Mouse (Mus musculus) brain, embryonic 14.5 days (tissue): ENCODE data around the gene Gm49358. TPM values are rescaled to one million over a fixed set of nuclear protein-coding genes. Genes with fewer than 3 reads are reported as not detected.
A peak's percentile ranks its signal among the peaks of the same experiment; 100 is the strongest.

Experiments used
- DNase-seq: peaks from one replicate; pipeline ENCODE4 v3.0.0-alpha.2; 2011; ENCODE audit warnings: low read depth
- CTCF ChIP-seq: fragments of 200-500 bp; IDR thresholded peaks from 2 replicates; pipeline ENCODE4 v1.5.1; 2012; ENCODE audit warnings: inconsistent platforms, mild to moderate bottlenecking, moderate library complexity, borderline replicate concordance; ENCODE audit not compliant: insufficient read depth, insufficient read length; ENCODE audit errors: extremely low read depth
- POLR2A ChIP-seq: fragments of 200-500 bp; IDR thresholded peaks from 2 replicates; pipeline ENCODE4 v1.6.1; 2012; ENCODE audit warnings: mild to moderate bottlenecking, inconsistent platforms, borderline replicate concordance; ENCODE audit not compliant: poor library complexity, insufficient read depth, insufficient read length, severe bottlenecking; ENCODE audit errors: extremely low read depth
- polyA plus RNA-seq: library from polyadenylated mRNA; depleted of rRNA; stranded (reverse); fragments of >200 nt; gene quantifications from 2 replicates; pipeline ENCODE4 v1.2.3, GENCODE M21; 2012

The Gm49358 gene
- polyA plus RNA-seq, 1 experiment = not detected

GRCm38 (mm10) chr10:86761236-86761635 lies 2.5 kb upstream of the Gm49358 start:
- TF ChIP-seq CTCF = no peak
- TF ChIP-seq POLR2A = no peak
- no peak for DNase-seq

DNA sequence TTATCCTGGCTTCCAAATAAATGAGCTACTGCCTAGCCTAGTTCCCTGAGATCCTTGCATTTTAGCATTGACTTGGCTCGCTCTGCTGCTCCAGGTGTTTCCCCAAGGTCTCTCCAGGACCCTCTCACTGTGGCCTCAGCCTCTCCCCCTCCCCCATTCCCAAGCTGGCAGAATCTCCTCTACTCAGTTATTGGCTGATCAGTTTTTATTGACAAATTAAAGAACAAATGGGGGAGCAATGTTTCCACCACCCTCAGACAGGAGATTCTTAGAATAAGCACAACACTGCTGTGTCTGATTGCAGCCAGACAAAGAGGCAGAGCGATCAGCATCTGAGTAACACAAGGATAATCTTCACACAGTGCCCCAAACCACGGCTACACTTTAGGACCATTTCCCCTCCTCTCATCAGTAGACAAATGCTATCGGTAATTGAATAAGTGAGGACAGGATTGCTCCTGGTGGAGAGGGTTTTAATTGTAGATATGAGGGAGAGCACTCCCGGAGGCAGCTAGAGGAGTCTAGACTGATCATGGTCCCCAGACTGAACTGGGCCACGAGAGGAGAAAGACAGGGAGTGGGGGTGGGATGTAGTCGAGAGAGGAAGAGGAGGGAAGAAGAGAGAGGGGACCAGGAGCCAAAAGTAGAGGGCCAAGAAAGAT lies 1.9 kb upstream of the Gm49358 start:
- DNase-seq = peak; percentile 71
- no peak for TF ChIP-seq CTCF
- TF ChIP-seq POLR2A = no peak

- TF ChIP-seq POLR2A (no peak), CTCF (no peak)
- no peak for DNase-seq
These were observed 1.4 kb upstream of the Gm49358 start for GRCm38 (mm10) chr10:86762384-86762730.

DNA sequence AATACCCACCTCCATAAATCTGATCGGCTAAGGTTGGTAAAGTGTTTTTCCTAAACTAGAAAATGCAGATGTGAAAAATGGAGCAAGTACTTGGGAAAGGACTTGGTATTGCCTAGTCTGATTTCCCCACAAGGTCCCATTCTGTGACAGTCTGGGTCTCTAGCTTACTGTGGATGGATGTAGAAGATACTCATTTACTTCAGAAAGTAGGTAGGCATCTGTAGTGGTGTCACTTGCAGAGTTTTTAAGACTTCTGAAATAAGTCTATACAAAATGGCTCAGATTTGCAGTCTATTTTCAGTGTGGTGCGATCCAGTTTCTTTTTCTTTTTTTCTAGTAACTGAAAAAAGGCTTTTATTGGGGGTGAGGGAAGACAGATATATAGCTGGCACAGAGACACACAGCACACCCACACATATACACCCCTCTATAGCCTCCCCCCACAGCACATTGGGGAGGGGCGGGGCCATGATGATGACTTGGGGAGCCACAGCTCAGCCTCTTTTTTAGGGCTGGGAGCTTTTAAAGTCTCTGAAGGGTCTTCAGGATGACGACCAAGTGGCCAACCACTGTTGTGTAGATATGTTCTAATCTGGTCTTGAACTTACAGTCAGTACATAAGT lies 1.7 kb downstream of the Gm49358 start:
- TF ChIP-seq POLR2A (no peak), CTCF (no peak)
- DNase-seq = no peak

DNA sequence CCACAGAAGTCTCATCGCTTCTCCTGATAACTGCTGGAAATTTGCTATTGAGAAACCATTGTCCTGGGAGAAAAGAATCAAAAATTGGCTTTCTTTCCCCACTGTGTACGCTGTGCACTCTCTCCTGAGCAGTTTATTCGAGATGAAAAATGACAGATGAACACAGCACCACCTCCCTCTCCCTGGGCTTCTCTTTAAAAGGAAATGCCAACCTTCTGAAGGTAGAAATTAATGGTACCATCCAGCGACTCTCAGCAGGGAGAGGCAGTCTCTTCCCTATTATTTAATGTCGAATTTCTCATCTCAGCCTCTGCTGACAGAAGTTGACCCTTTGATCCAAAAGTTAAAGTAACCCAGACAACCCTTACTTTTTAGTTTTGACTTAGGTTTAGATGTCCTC lies 5.4 kb downstream of the Gm49358 start:
- TF ChIP-seq POLR2A = no peak
- TF ChIP-seq CTCF = no peak
- DNase-seq = no peak

- peak; percentile 80 for DNase-seq
- TF ChIP-seq POLR2A (no peak), CTCF (no peak)
These were observed 6.0 kb downstream of the Gm49358 start for GRCm38 (mm10) chr10:86769797-86770196.

- DNase-seq = no peak
- TF ChIP-seq CTCF = no peak
These were observed 7.9 kb downstream of the Gm49358 start for GRCm38 (mm10) chr10:86771701-86772100.

- DNase-seq = peak; percentile 50
- no peak for TF ChIP-seq POLR2A
- no peak for TF ChIP-seq CTCF
These were observed 8.5 kb downstream of the Gm49358 start for GRCm38 (mm10) chr10:86772231-86772631.

DNA sequence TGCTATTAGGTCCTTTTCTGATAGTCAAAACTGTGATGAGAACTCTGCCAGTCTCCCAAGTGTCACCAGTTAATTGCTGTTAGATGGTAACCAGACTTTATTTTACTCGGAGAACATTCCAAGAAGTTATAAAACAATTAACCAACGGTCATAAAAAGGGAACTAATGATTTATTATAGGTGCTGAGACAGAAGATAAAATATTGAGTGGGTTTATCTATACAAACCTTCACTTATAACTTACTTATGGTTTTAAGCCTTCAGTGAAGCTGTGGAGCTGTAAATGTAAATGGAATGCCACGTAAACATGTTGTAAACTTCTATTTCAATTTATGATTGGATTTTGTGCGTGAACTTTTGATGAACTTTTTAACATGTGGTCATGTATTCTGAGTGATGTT lies 9.6 kb downstream of the Gm49358 start:
- no peak for TF ChIP-seq CTCF
- TF ChIP-seq POLR2A = no peak
- DNase-seq = no peak

DNA sequence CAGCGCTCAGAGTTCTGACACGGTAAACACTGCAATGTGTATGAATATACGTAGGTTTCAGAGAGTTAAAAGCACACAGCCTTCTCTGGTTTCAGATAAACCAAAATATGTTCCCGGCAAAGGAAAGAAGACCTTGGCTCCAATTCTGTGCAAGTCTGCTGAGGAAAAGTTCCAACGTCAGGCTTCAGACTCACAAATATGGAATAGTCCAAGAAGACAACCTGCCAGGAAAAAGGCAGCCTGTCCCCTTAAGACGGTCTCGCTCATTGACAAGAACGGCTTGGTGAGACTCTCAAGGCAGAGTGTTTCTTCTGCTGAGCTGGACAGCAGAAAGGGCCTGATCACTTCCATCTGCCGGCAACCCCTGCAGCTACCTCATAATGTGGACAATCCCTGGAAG lies 12.5 kb downstream of the Gm49358 start:
- DNase-seq = no peak
- no peak for TF ChIP-seq POLR2A
- no peak for TF ChIP-seq CTCF

DNA sequence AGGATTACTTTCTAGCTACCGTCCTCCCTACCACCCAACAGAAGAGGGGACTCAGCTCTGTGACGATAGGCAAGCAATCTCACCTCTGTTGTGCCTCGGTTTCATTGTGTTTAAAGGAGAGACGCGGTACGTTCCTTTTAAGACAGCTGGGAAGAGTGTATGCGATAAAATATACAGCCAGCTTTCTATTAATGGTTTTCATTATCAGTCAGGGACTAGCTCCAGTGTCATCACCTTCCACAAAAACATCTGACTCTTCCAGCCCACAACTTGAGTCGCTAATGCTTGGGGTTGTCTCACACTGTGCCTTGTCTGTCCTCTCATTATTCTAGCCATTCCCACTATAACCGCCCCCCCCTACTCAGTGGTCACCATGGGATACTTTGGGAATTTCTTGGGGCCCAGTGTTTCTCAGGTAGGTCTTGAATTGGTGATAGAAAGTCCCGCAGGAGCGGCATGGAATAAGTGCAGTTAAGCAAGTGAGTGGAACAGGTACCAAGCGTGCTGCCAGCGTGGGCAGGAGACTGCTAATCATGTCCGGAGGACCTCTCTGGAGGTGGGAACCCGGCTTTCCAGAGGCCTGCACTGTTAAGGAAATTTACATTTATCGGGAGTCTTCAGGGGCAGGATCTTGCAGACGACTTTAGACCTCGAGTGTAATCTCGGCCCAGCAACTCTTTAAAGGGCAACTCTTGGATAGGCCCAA lies 14.0 kb downstream of the Gm49358 start:
- TF ChIP-seq CTCF (no peak), POLR2A (no peak)
- no peak for DNase-seq

- TF ChIP-seq CTCF (no peak), POLR2A (peak; percentile 73)
- DNase-seq = peak; percentile 98
These were observed 14.8 kb downstream of the Gm49358 start, which contains the start of gene Nt5dc3 for GRCm38 (mm10) chr10:86778398-86779116. TSS of gene Nt5dc3 (plus strand) at chr10:86779005.
